Mouse (Mus musculus): ENCODE data around the gene Gtf3c5. TPM values are rescaled to one million over a fixed set of nuclear protein-coding genes. Genes with fewer than 3 reads are reported as not detected.

Gtf3c5 gene
- polyA plus RNA-seq, 1 experiment = 29.0 TPM

GRCm38 (mm10) chr2:28537634-28537920 lies 46.0 kb downstream of the Gtf3c5 start:
- Histone ChIP-seq H3K9ac (ENCODE audit: low read depth, poor library complexity, severe bottlenecking) (no peak overlapping the region), H3K4me1 (ENCODE audit: control insufficient read depth, insufficient read depth, low read length) (peaks cover 3% of the 10 kb centered on the region), H3K27ac (ENCODE audit: insufficient read depth, low read length) (no peak overlapping the region), H3K9me3 (replicated peaks; ENCODE audit: control insufficient read depth, insufficient read depth, low read length, poor library complexity, severe bottlenecking) (no peaks in the 10 kb centered on the region), H3K4me3 (ENCODE audit: low read depth, low read length) (no peak overlapping the region), H3K36me3 (ENCODE audit: control insufficient read depth, insufficient read depth, low read length, poor library complexity, severe bottlenecking) (no peaks in the 10 kb centered on the region), H3K27me3 (ENCODE audit: control insufficient read depth, insufficient read depth, low read length, poor library complexity, severe bottlenecking) (no peaks in the 10 kb centered on the region)
- TF ChIP-seq CTCF (IDR thresholded peaks at IDR 0.05; ENCODE audit: low read depth, low read length) (no peak), POLR2A (IDR thresholded peaks at IDR 0.05; ENCODE audit: insufficient read depth, low read length) (no peak), EP300 (IDR thresholded peaks at IDR 0.05; ENCODE audit: insufficient read depth, low read depth, low read length) (no peak)

GRCm38 (mm10) chr2:28536766-28537633 lies 46.6 kb downstream of the Gtf3c5 start:
- H3K27ac ChIP-seq (ENCODE audit: insufficient read depth, low read length) = no peak overlapping the region
- no peak overlapping the region for H3K9ac ChIP-seq (ENCODE audit: low read depth, poor library complexity, severe bottlenecking)
- no peak for TF ChIP-seq POLR2A (IDR thresholded peaks at IDR 0.05; ENCODE audit: insufficient read depth, low read length)
- H3K4me1 ChIP-seq (ENCODE audit: control insufficient read depth, insufficient read depth, low read length) = peaks cover 3% of the 10 kb centered on the region
- H3K27me3 ChIP-seq (ENCODE audit: control insufficient read depth, insufficient read depth, low read length, poor library complexity, severe bottlenecking) = no peaks in the 10 kb centered on the region
- no peaks in the 10 kb centered on the region for H3K36me3 ChIP-seq (ENCODE audit: control insufficient read depth, insufficient read depth, low read length, poor library complexity, severe bottlenecking)
- no peaks in the 10 kb centered on the region for H3K9me3 ChIP-seq (replicated peaks; ENCODE audit: control insufficient read depth, insufficient read depth, low read length, poor library complexity, severe bottlenecking)
- no peak overlapping the region for H3K4me3 ChIP-seq (ENCODE audit: low read depth, low read length)

- Histone ChIP-seq H3K36me3 (ENCODE audit: control insufficient read depth, insufficient read depth, low read length, poor library complexity, severe bottlenecking) (no peaks in the 10 kb centered on the region), H3K9ac (ENCODE audit: low read depth, poor library complexity, severe bottlenecking) (no peak overlapping the region), H3K27ac (ENCODE audit: insufficient read depth, low read length) (no peak overlapping the region), H3K27me3 (ENCODE audit: control insufficient read depth, insufficient read depth, low read length, poor library complexity, severe bottlenecking) (no peaks in the 10 kb centered on the region), H3K9me3 (replicated peaks; ENCODE audit: control insufficient read depth, insufficient read depth, low read length, poor library complexity, severe bottlenecking) (no peaks in the 10 kb centered on the region), H3K4me1 (ENCODE audit: control insufficient read depth, insufficient read depth, low read length) (peaks cover 3% of the 10 kb centered on the region), H3K4me3 (ENCODE audit: low read depth, low read length) (no peak overlapping the region)
- TF ChIP-seq CTCF (IDR thresholded peaks at IDR 0.05; ENCODE audit: low read depth, low read length) (no peak), EP300 (IDR thresholded peaks at IDR 0.05; ENCODE audit: insufficient read depth, low read depth, low read length) (no peak)
Measured at GRCm38 (mm10) chr2:28536166-28536565, 47.4 kb downstream of the Gtf3c5 start.

GRCm38 (mm10) chr2:28535650-28536049 lies 47.9 kb downstream of the Gtf3c5 start:
- H3K9ac ChIP-seq (ENCODE audit: low read depth, poor library complexity, severe bottlenecking) = no peak overlapping the region
- H3K4me3 ChIP-seq (ENCODE audit: low read depth, low read length) = no peak overlapping the region
- peaks cover 3% of the 10 kb centered on the region for H3K4me1 ChIP-seq (ENCODE audit: control insufficient read depth, insufficient read depth, low read length)
- no peaks in the 10 kb centered on the region for H3K9me3 ChIP-seq (replicated peaks; ENCODE audit: control insufficient read depth, insufficient read depth, low read length, poor library complexity, severe bottlenecking)
- TF ChIP-seq CTCF (IDR thresholded peaks at IDR 0.05; ENCODE audit: low read depth, low read length) (no peak), POLR2A (IDR thresholded peaks at IDR 0.05; ENCODE audit: insufficient read depth, low read length) (no peak), EP300 (IDR thresholded peaks at IDR 0.05; ENCODE audit: insufficient read depth, low read depth, low read length) (no peak)
- no peaks in the 10 kb centered on the region for H3K27me3 ChIP-seq (ENCODE audit: control insufficient read depth, insufficient read depth, low read length, poor library complexity, severe bottlenecking)
- no peaks in the 10 kb centered on the region for H3K36me3 ChIP-seq (ENCODE audit: control insufficient read depth, insufficient read depth, low read length, poor library complexity, severe bottlenecking)
- H3K27ac ChIP-seq (ENCODE audit: insufficient read depth, low read length) = no peak overlapping the region

- Histone ChIP-seq H3K27me3 (ENCODE audit: control insufficient read depth, insufficient read depth, low read length, poor library complexity, severe bottlenecking) (no peaks in the 10 kb centered on the region), H3K4me1 (ENCODE audit: control insufficient read depth, insufficient read depth, low read length) (peaks cover 3% of the 10 kb centered on the region), H3K27ac (ENCODE audit: insufficient read depth, low read length) (no peak overlapping the region), H3K9me3 (replicated peaks; ENCODE audit: control insufficient read depth, insufficient read depth, low read length, poor library complexity, severe bottlenecking) (no peaks in the 10 kb centered on the region), H3K36me3 (ENCODE audit: control insufficient read depth, insufficient read depth, low read length, poor library complexity, severe bottlenecking) (no peaks in the 10 kb centered on the region), H3K4me3 (ENCODE audit: low read depth, low read length) (no peak overlapping the region), H3K9ac (ENCODE audit: low read depth, poor library complexity, severe bottlenecking) (no peak overlapping the region)
- no peak for TF ChIP-seq CTCF (IDR thresholded peaks at IDR 0.05; ENCODE audit: low read depth, low read length)
- no peak for TF ChIP-seq POLR2A (IDR thresholded peaks at IDR 0.05; ENCODE audit: insufficient read depth, low read length)
- TF ChIP-seq EP300 (IDR thresholded peaks at IDR 0.05; ENCODE audit: insufficient read depth, low read depth, low read length) = no peak
Measured at GRCm38 (mm10) chr2:28535263-28535540, 48.3 kb downstream of the Gtf3c5 start.

- Histone ChIP-seq H3K27me3 (ENCODE audit: control insufficient read depth, insufficient read depth, low read length, poor library complexity, severe bottlenecking) (no peaks in the 10 kb centered on the region), H3K9ac (ENCODE audit: low read depth, poor library complexity, severe bottlenecking) (no peak overlapping the region), H3K9me3 (replicated peaks; ENCODE audit: control insufficient read depth, insufficient read depth, low read length, poor library complexity, severe bottlenecking) (no peaks in the 10 kb centered on the region), H3K27ac (ENCODE audit: insufficient read depth, low read length) (no peak overlapping the region), H3K4me1 (ENCODE audit: control insufficient read depth, insufficient read depth, low read length) (peaks cover 3% of the 10 kb centered on the region), H3K36me3 (ENCODE audit: control insufficient read depth, insufficient read depth, low read length, poor library complexity, severe bottlenecking) (no peaks in the 10 kb centered on the region), H3K4me3 (ENCODE audit: low read depth, low read length) (no peak overlapping the region)
- TF ChIP-seq POLR2A (IDR thresholded peaks at IDR 0.05; ENCODE audit: insufficient read depth, low read length) (no peak), EP300 (IDR thresholded peaks at IDR 0.05; ENCODE audit: insufficient read depth, low read depth, low read length) (no peak), CTCF (IDR thresholded peaks at IDR 0.05; ENCODE audit: low read depth, low read length) (no peak)
Measured at GRCm38 (mm10) chr2:28534436-28535262, 48.9 kb downstream of the Gtf3c5 start.

Data from ES-Bruce4 (cell line).